Mouse (Mus musculus) neutrophil, adult 83 days (primary cell): ENCODE data around the gene Trip13. TPM values are rescaled to one million over a fixed set of nuclear protein-coding genes. Genes with fewer than 3 reads are reported as not detected.

Experiments
- total RNA-seq, 2 experiments: library from RNA; stranded (reverse); gene quantifications; one replicate each; pipeline ENCODE4 v1.2.4; 2023

Gene Trip13
- total RNA-seq: 10 to 100 TPM in 1 of 2 experiments, 1 to 10 TPM in 1; 9.1 to 14.4 TPM

GRCm38 (mm10) chr13:73937321-73938176, at the start of gene Trip13, which contains the start of gene Brd9:
Gene Trip13, minus strand, starts transcription at chr13:73937784.
Gene Brd9, plus strand, starts transcription at chr13:73937811.

DNA sequence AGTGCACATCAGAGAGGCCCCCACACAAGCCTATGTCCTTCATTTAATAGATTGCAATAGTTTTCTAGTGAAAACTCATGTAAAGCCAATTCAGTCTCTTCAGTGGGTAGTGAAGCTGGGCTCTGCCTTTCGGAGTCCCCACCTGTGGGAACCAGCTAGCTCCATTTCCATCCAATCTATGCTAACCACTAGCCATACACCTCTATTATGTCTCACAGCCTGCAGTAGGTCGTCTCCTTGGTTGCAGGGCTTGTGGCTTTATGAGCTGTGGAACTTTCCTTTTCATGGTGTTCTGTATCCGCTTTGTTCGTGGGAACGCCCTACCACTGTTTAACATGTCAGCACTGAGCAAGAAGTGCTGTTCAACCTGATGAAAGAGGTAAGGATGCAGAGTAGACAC, 26.0 kb upstream of the Trip13 start, which contains the start of gene Zdhhc11:
TSS of gene Zdhhc11 (plus strand) at position 301 of the 400 bp plus-strand sequence.

Other genes starting within 250 kb of the Trip13 start
- gene Slc6a19, start 232.9 kb downstream of the Trip13 start, total RNA-seq: not detected
- gene Slc12a7, start 204.7 kb downstream of the Trip13 start, total RNA-seq: 1 to 10 TPM; 2.2 to 2.3 TPM
- not detected for gene Nkd2, start 90.2 kb downstream of the Trip13 start, total RNA-seq
- gene Brd9, start within 50 bp of the Trip13 start, total RNA-seq: 10 to 100 TPM; 53.1 to 62.2 TPM
- not detected for gene Zdhhc11, start 26.1 kb upstream of the Trip13 start, total RNA-seq
- 1 to 10 TPM; 1.2 to 1.7 TPM for gene Tppp, start 71.6 kb upstream of the Trip13 start, total RNA-seq
- gene Cep72, start 124.5 kb upstream of the Trip13 start, total RNA-seq: 10 to 100 TPM; 12.3 to 12.9 TPM
- not detected for gene Slc9a3, start 183.7 kb upstream of the Trip13 start, total RNA-seq